Mouse (Mus musculus) heart, embryonic 11.5 days (tissue): ENCODE results near the gene 2900026A02Rik. TPM values are rescaled to one million over a fixed set of nuclear protein-coding genes. Genes with fewer than 3 reads are reported as not detected.
A peak's percentile ranks its signal among the peaks of the same experiment; 100 is the strongest.

Source experiments
- ATAC-seq: fragments of 200-750 bp; cut with Nextera tagmentation; replicated peaks from 2 replicates; pipeline ENCODE4 v1.8.0; 2017; ENCODE audit warnings: moderate library complexity; ENCODE audit not compliant: insufficient number of reproducible peaks, low FRiP score, low TSS enrichment
- H3K27ac ChIP-seq: fragments of 300-500 bp; sonication (generic); 2 replicates; pipeline ENCODE4 v1.5.1; 2014; ENCODE audit warnings: mild to moderate bottlenecking, low read depth, low read length
- H3K27me3 ChIP-seq: fragments of 300-500 bp; sonication (generic); 2 replicates; pipeline ENCODE4 v1.6.1; 2014; ENCODE audit warnings: mild to moderate bottlenecking, low read length, mixed read lengths; ENCODE audit not compliant: control insufficient read depth, insufficient read depth
- H3K36me3 ChIP-seq: fragments of 300-500 bp; sonication (generic); 2 replicates; pipeline ENCODE4 v1.6.1; 2014; ENCODE audit warnings: mild to moderate bottlenecking, low read length, moderate library complexity, mixed read lengths; ENCODE audit not compliant: control insufficient read depth, insufficient read depth
- H3K4me1 ChIP-seq: fragments of 300-500 bp; sonication (generic); 2 replicates; pipeline ENCODE4 v1.6.1; 2014; ENCODE audit warnings: low read length; ENCODE audit not compliant: control insufficient read depth, insufficient read depth
- H3K4me2 ChIP-seq: fragments of 300-500 bp; sonication (generic); 2 replicates; pipeline ENCODE4 v1.6.1; 2014; ENCODE audit warnings: mild to moderate bottlenecking, moderate library complexity
- H3K4me3 ChIP-seq: fragments of 300-500 bp; sonication (generic); 2 replicates; pipeline ENCODE4 v1.5.1; 2014; ENCODE audit warnings: low read depth, low read length
- H3K9ac ChIP-seq: fragments of 300-500 bp; sonication (generic); 2 replicates; pipeline ENCODE4 v1.6.1; 2014; ENCODE audit warnings: mild to moderate bottlenecking, low read depth, low read length, moderate library complexity
- H3K9me3 ChIP-seq: fragments of 300-500 bp; sonication (generic); replicated peaks from 2 replicates; pipeline ENCODE4 v1.6.1; 2016; ENCODE audit warnings: low read length; ENCODE audit not compliant: control insufficient read depth
- WGBS: fragments of 180-500 bp; shearing (Covaris S2); extraction: QIAGEN DNeasy Blood & Tissue Kit; methylation state at CpG from one replicate; pipeline ENCODE4 v1.1.7; 2014; ENCODE audit not compliant: insufficient replicate concordance; 5-methylcytosine and 5-hydroxymethylcytosine counted together
- polyA plus RNA-seq: library from polyadenylated mRNA; unstranded; fragments of >200 nt; fragmentation: Nextera tagmentation; extraction: Ambion mirVana; gene quantifications from 2 replicates; pipeline ENCODE4 v1.2.1, GENCODE M21; 2014

2900026A02Rik gene
- polyA plus RNA-seq, 1 experiment from 2014 or later: 7.0 TPM

GRCm38 (mm10) chr5:113216328-113216960, 4.6 kb downstream of the 2900026A02Rik start:
- peaks cover 12% of the 10 kb centered on the region for H3K27me3 ChIP-seq
- H3K4me2 ChIP-seq: no peak overlapping the region
- no peak overlapping the region for H3K27ac ChIP-seq
- H3K4me3 ChIP-seq: no peak overlapping the region
- H3K4me1 ChIP-seq: peaks cover 4% of the 10 kb centered on the region; the same call in 1 of the 2 replicates
- 65% methylated on average over 14 of the region's 14 CpGs for WGBS
- H3K36me3 ChIP-seq: no peaks in the 10 kb centered on the region
- no peaks in the 10 kb centered on the region for H3K9me3 ChIP-seq
- H3K9ac ChIP-seq: no peak overlapping the region
- no peak for ATAC-seq

- Histone ChIP-seq H3K4me1 (0 out of 2 replicates have a peak, but pooled peaks cover 4% of the 10 kb centered on the region), H3K4me3 (no peak overlapping the region), H3K27ac (no peak overlapping the region), H3K36me3 (no peaks in the 10 kb centered on the region), H3K4me2 (no peak overlapping the region), H3K27me3 (peaks cover 12% of the 10 kb centered on the region), H3K9ac (no peak overlapping the region), H3K9me3 (no peaks in the 10 kb centered on the region)
- no peak for ATAC-seq
- 70% methylated on average over 9 of the region's 9 CpGs for WGBS
Measured at GRCm38 (mm10) chr5:113215610-113216011, 5.4 kb downstream of the 2900026A02Rik start.

- peaks cover 8% of the 10 kb centered on the region; the same call in 1 of the 2 replicates for H3K4me1 ChIP-seq
- no peak overlapping the region for H3K9ac ChIP-seq
- no peaks in the 10 kb centered on the region for H3K9me3 ChIP-seq
- no peak overlapping the region for H3K27ac ChIP-seq
- 0 out of 2 replicates have a peak, but pooled peaks have one; percentile 20 for ATAC-seq
- H3K4me2 ChIP-seq: no peak overlapping the region
- H3K36me3 ChIP-seq: no peaks in the 10 kb centered on the region
- peaks cover 1% of the 10 kb centered on the region; the same call in 1 of the 2 replicates for H3K27me3 ChIP-seq
- WGBS: 55% methylated on average over 11 of the region's 11 CpGs
- H3K4me3 ChIP-seq: no peak overlapping the region
Measured at GRCm38 (mm10) chr5:113214455-113214854, 6.6 kb downstream of the 2900026A02Rik start.

- H3K4me3 ChIP-seq: no peak overlapping the region
- peaks cover 8% of the 10 kb centered on the region; the same call in 1 of the 2 replicates for H3K4me1 ChIP-seq
- H3K4me2 ChIP-seq: no peak overlapping the region
- WGBS: 83% methylated on average over 8 of the region's 8 CpGs
- no peaks in the 10 kb centered on the region for H3K36me3 ChIP-seq
- H3K9ac ChIP-seq: no peak overlapping the region
- no peak for ATAC-seq
- H3K27me3 ChIP-seq: no peaks in the 10 kb centered on the region; the same call in 1 of the 2 replicates
- H3K27ac ChIP-seq: no peak overlapping the region
- no peaks in the 10 kb centered on the region for H3K9me3 ChIP-seq
Measured at GRCm38 (mm10) chr5:113214041-113214440, 7.0 kb downstream of the 2900026A02Rik start.

- Histone ChIP-seq H3K36me3 (no peaks in the 10 kb centered on the region), H3K9me3 (no peaks in the 10 kb centered on the region), H3K9ac (no peak overlapping the region), H3K4me1 (peaks cover 13% of the 10 kb centered on the region), H3K27me3 (no peaks in the 10 kb centered on the region), H3K4me2 (no peak overlapping the region), H3K27ac (no peak overlapping the region), H3K4me3 (no peak overlapping the region)
- WGBS: 64% methylated on average over 10 of the region's 10 CpGs
- no peak for ATAC-seq
Measured at GRCm38 (mm10) chr5:113212156-113212835, 8.7 kb downstream of the 2900026A02Rik start.

- ATAC-seq: no peak
- peak overlapping the region; percentile 47 for H3K27ac ChIP-seq
- peaks cover 17% of the 10 kb centered on the region for H3K4me1 ChIP-seq
- no peaks in the 10 kb centered on the region for H3K36me3 ChIP-seq
- no peaks in the 10 kb centered on the region for H3K9me3 ChIP-seq
- H3K4me3 ChIP-seq: no peak overlapping the region
- no peaks in the 10 kb centered on the region for H3K27me3 ChIP-seq
- H3K9ac ChIP-seq: no peak overlapping the region
- WGBS: 76% methylated on average over 6 of the region's 6 CpGs
- no peak overlapping the region for H3K4me2 ChIP-seq
Measured at GRCm38 (mm10) chr5:113210314-113210713, 10.7 kb downstream of the 2900026A02Rik start.

- Histone ChIP-seq H3K9ac (no peak overlapping the region), H3K4me2 (no peak overlapping the region), H3K36me3 (no peaks in the 10 kb centered on the region), H3K4me3 (no peak overlapping the region), H3K9me3 (no peaks in the 10 kb centered on the region), H3K27me3 (no peaks in the 10 kb centered on the region), H3K27ac (peak overlapping the region; percentile 47), H3K4me1 (peaks cover 17% of the 10 kb centered on the region)
- 75% methylated on average over 13 of the region's 13 CpGs for WGBS
- no peak for ATAC-seq
Measured at GRCm38 (mm10) chr5:113209898-113210297, 11.1 kb downstream of the 2900026A02Rik start.

GRCm38 (mm10) chr5:113209401-113209750, 11.7 kb downstream of the 2900026A02Rik start:
- peaks cover 17% of the 10 kb centered on the region for H3K4me1 ChIP-seq
- WGBS: 49% methylated on average over 11 of the region's 11 CpGs
- H3K9ac ChIP-seq: no peak overlapping the region
- no peak for ATAC-seq
- H3K36me3 ChIP-seq: no peaks in the 10 kb centered on the region
- H3K27ac ChIP-seq: peak overlapping the region; percentile 47
- no peak overlapping the region for H3K4me3 ChIP-seq
- no peak overlapping the region for H3K4me2 ChIP-seq
- no peaks in the 10 kb centered on the region for H3K9me3 ChIP-seq
- no peaks in the 10 kb centered on the region for H3K27me3 ChIP-seq
